Mouse (Mus musculus): ENCODE measurements around the gene Gad1. TPM values are rescaled to one million over a fixed set of nuclear protein-coding genes. Genes with fewer than 3 reads are reported as not detected.

Gad1 gene
- total RNA-seq (2021): 0.89 and 1.3 TPM in 2 replicates
- long read RNA-seq, experiment 1, partial matches to known transcripts: 0 of 1 reads
- long read RNA-seq, experiment 1, other reads (novel, unspliced or antisense): 1 of 1 reads
- long read RNA-seq, experiment 2: 0 reads

DNA sequence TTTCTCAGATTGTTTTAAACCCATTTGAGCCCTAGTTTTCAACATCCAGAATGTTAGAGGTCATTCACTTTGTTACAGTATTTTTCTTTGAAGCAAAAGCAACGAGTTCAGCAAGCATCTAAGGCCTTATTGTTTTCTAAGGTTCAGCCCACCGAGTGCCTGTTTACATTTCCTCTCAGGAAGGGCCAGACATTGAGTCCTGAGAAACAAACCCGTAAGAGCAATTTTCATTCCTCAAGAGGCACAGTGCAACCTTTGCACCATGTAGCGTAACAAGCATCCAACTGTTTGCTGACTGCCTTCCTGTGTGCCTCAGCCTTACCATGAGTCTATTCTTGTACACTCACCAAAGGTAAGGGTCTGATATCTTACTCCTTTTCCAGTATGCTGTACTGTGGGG, at the start of gene Gad1:
TSS of gene Gad1 (plus strand) at position 301 of the 400 bp plus-strand sequence.
- DNase-seq: no peak

DNA sequence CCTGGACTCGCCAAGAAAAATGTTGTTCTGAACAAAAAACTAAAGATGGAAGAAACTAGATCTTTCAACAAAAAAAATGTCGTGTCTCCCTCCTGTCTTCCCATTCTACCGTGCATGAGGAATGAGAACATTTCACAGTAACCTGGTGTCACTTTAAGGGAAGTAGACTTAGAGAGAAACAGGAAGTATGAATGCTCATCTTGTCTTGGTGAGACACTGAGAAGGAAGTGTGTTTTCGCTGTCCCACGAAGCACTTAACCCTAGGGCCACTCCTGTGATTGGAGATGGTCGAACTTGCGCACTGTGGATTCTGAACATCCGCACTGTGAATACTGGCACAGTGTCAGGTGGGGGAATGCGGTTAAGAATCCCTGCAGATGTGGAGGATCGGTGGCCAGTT, 49.4 kb upstream of the Gad1 start:
- DNase-seq: no peak

DNA sequence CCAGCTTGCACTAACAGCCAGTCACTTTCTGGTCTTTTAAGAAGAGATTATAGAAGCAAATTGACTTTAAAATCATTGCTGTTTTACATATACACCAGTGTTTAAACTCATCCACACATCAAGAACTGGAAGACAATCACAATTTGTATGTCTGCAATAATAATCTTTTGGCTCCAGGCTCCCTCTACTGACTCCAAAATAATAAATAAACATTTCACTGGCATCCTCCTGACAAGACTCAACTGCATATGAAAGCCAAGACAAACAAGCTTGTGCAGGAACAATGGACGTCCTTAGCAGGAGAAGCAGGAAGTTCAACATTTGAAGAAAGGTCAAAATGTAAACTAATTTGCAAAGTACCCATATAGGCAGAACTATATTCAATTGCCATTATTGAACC, 47.6 kb upstream of the Gad1 start:
- no peak for DNase-seq

DNA sequence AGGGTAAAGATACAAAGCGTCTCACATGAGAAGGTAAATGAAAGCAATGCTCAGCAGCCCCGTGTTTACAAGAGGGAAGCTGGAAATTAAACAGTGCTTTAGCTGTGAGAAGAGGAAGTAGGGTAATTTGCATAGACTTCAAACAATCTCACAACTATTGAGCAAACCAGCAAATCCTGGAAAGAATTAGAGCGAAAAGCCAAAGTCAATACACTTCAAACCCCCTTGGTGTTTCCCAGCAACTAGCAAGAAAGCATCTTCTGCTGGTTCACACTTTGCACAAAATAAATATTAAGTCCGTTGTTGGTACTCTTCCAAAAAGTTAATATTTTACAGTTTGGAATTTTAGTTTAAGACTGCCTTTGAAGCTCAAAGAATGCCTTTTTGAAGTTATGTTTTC, 47.0 kb upstream of the Gad1 start:
- no peak for DNase-seq

DNA sequence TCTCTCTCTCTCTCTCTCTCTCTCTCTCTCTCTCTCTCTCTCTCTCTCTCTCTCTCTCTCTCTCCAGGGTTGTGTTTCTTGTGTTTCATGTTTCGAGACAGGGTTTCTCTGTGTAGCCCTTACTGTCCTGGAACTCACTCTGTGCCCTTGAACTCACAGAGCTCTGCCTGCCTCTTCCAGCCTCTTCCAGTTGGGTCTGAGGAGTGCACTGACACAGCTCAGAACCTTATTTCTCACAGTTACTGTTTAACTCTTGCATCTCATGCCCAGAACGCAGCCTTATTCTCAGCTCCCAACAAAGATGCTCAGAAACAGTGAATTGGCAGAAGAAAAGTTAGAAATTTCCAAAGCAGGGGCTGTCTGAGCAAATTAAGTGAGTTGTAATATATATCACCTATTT, 46.5 kb upstream of the Gad1 start:
- no peak for DNase-seq

DNA sequence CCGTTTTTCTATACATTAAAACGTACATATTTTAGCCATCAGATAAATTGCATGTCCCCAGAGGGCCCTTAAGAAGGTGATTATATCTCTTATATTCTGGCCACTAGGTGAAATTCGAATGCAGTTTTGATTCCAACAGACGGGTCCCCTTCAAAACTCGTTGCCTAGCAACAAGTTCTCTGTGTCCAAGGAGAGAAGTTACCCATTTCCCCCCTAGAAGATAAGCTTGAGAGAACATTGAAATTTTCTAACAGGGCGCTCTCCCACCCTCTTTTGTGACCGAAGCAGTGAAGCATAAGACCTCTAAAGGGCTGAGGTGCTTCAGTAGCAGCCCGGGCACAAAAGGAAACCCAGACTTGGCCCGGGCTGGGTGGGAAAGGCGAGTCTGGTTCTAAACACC, 44.4 kb upstream of the Gad1 start, which contains the start of gene Erich2:
TSS of gene Erich2 (plus strand) at position 324 of the 400 bp plus-strand sequence.
- DNase-seq: no peak

DNA sequence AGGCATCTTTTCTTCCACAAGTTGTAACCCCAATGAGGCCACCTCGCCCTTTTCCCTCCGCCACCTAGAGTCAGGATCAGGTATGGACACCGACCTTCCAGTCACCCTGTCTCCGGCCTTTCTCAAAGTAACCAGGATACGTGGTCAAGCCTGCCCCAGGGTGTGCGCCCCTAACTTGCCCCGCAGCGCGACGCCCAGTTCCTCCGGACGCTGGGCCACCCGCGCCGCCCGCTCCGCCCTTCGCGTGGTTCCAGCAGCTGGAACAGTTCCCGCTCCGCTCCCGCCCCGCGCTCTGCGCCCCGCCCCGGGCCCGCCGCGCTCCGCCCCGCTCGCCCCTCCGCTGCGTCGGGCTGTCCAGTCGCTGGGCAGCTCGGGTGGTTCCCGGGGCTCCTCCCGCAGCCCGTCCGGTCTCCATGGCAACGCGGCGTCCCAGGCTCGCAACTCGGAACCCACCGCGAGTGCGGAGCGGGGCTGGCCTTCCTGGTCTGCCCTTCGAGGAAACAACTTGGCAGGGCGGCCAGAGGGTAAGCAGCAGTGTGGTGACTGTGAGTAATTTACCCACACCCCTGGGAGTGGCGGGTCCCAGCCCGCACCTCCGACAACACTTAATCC, 43.7 kb upstream of the Gad1 start:
- DNase-seq: peak; percentile 91

DNA sequence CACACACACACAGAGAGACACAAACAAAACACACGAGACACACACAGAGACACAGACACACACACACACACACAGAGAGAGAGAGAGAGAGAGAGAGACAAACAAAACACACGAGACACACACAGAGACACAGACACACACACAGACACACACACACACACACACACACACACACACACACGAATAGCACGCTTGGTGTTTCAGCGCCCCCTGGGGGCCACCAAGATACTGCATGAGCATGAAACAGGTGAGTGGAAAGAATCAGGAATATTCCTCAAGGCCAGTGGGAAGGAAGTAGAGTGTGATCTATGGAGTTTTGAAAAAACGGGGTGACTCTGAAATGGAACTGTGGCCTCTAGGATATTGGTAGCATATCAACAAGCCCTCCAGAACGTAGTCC, 14.6 kb upstream of the Gad1 start:
- peak; percentile 72 for DNase-seq

DNA sequence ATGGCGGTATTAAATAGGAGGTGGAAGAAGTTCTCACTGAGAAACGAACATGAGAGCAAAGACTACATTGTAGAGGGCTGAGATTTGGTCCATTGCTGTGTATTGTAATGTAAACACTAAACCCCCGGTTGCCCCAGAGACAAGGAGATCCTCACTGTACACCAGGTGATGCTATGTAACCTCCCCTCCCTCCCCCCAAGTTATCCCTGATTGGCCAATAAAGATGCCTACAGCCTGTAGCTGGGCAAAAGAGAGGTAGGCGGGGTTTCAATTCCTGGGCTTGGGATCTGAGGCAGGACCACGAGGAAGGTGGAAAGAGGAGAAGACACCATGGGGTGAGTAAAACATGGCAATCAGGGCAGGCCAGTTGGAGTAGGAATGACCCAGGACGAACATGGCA, 2.2 kb upstream of the Gad1 start:
- DNase-seq: no peak

- no peak for DNase-seq
Measured at GRCm38 (mm10) chr2:70551446-70551845, 1.4 kb upstream of the Gad1 start.

- no peak for DNase-seq
Measured at GRCm38 (mm10) chr2:70552067-70552598, 739 bp upstream of the Gad1 start.

DNA sequence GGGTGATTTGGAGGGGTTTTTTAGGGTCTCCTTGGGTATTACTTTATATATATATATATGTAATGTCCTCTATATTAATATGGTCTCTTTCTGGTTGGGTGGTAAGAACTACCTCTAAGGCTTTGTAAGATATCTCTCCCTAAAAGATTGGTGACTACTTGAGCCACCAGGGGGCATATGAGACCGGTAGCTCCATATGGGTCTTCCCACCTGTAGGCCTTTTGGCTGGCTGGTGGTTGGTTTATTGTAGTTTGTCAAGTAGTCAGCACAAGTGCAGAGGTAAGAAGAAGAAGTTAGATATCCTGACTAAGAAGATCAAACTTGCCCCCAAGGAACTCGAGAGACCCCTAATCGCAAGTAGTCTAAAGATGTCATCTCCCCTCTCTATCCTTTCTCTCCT, 954 bp downstream of the Gad1 start:
- DNase-seq: no peak

GRCm38 (mm10) chr2:70558112-70558842, 5.4 kb downstream of the Gad1 start:
- DNase-seq: peak; percentile 91

GRCm38 (mm10) chr2:70558843-70559451, 6.1 kb downstream of the Gad1 start:
- DNase-seq: no peak

DNA sequence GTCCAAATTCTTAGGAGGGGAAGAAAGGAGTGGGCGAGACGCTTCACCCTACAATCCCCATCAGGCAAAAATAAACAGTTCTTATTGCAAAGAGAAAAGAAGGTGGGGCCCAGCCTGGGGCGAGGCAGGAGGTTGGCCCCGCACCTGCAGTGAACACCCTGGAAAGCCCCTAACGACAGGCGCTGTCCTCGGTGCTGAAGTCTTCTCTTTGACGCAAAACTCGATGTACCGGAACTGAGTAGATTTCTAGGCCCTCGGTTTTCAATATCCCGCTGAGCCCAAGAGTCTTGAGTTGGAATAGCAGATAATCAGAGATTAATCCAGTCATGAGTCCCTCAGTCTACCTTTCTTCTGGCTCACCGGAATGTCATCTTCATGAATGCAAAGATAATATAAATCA, 6.6 kb downstream of the Gad1 start:
- DNase-seq: peak; percentile 84

- peak; percentile 60 for DNase-seq
Measured at GRCm38 (mm10) chr2:70561077-70561795, 8.4 kb downstream of the Gad1 start.

- peak; percentile 11 for DNase-seq
Measured at GRCm38 (mm10) chr2:70562011-70562491, 9.2 kb downstream of the Gad1 start.

GRCm38 (mm10) chr2:70562611-70562980, 9.7 kb downstream of the Gad1 start:
- no peak for DNase-seq

GRCm38 (mm10) chr2:70562981-70563671, 10.3 kb downstream of the Gad1 start:
- no peak for DNase-seq

GRCm38 (mm10) chr2:70563721-70564645, 11.1 kb downstream of the Gad1 start:
- DNase-seq: no peak
